Comparison of ENCODE assay signal across 23 mouse cellular contexts in the genomic region with DNA sequence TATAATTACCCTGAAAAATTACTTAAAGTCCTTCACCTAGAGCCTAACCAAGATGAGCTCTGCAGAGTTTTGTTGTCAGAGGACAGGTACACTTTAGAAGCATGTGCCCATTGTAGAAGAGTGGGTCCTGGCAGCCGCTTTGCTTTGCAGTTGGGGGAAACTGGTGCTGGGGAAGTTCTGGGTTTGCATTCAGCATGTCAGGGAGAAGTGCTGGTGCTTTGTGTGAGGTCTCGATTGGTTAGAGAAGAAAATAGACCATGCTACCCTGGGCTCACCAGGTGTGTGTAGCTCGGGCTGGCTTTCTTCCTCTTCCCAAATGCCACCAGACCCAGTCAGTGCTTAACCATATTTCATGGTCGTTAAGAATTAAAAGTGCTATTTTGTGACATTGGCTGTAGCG. TPM values are rescaled to one million over a fixed set of nuclear protein-coding genes. Genes with fewer than 3 reads are reported as not detected.
DNase-seq lines count a peak whose midpoint lies in the region; ATAC-seq and TF ChIP-seq lines count a peak whose summit lies in the region.
"Had no signal": no experiment of that assay in that cellular context is flagged by ENCODE, and none has a peak within 500 bp of the region (broad histone marks: within the 10 kb centered on the region; RNA-seq: fewer than 3 reads in every experiment).

No protein-coding gene starts in this region.

- H3K27ac ChIP-seq in CH12.LX (ENCODE audit: insufficient read depth, low read depth), result peak overlapping the region; percentile 94
- peak overlapping the region; percentile 14; the same call in 1 of the 2 replicates for H3K27ac ChIP-seq in intestine, embryonic 15.5 days
- H3K27ac ChIP-seq in intestine, postnatal 0 days (ENCODE audit: low read depth, low read length), result no peak overlapping the region
- no peak overlapping the region for H3K27ac ChIP-seq in midbrain, postnatal 0 days (ENCODE audit: low read depth, low read length)
- H3K27ac ChIP-seq: embryonic facial prominence, embryonic 10.5 days; embryonic facial prominence, embryonic 12.5 days; forebrain, embryonic 13.5 days; forebrain, embryonic 15.5 days had no signal

- H3K9me3 ChIP-seq in CH12.LX (replicated peaks; ENCODE audit: low read length), result no peaks in the 10 kb centered on the region
- no peaks in the 10 kb centered on the region for H3K9me3 ChIP-seq in intestine, embryonic 15.5 days
- no peaks in the 10 kb centered on the region for H3K9me3 ChIP-seq in intestine, postnatal 0 days (ENCODE audit: control insufficient read depth)
- no peaks in the 10 kb centered on the region for H3K9me3 ChIP-seq in midbrain, postnatal 0 days (ENCODE audit: low read length)
- H3K9me3 ChIP-seq: embryonic facial prominence, embryonic 10.5 days; embryonic facial prominence, embryonic 12.5 days; forebrain, embryonic 13.5 days; forebrain, embryonic 15.5 days had no signal

- dilution Hi-C loops in CH12.LX (cut with MboI; ENCODE audit: extremely low pct_ligation_motif_present, extremely low pct_unique_long_range_greater_than_20kb, low sequenced_read_pairs), result no loop called here

- no peak for ATAC-seq in intestine, embryonic 15.5 days
- no peak for ATAC-seq in intestine, postnatal 0 days
- ATAC-seq in midbrain, postnatal 0 days (ENCODE audit: low FRiP score), result no peak
- ATAC-seq: CD4-positive, CD25-positive, alpha-beta regulatory T cell, adult 4 months; forebrain, embryonic 13.5 days; forebrain, embryonic 15.5 days; forebrain, postnatal 0 days had no signal

- peak overlapping the region; percentile 65; the same call in 1 of the 2 replicates for H3K4me2 ChIP-seq in CH12.LX (ENCODE audit: insufficient read depth, low read depth, poor library complexity, severe bottlenecking)
- H3K4me2 ChIP-seq in intestine, embryonic 15.5 days (replicated peaks), result no peak overlapping the region
- H3K4me2 ChIP-seq in intestine, postnatal 0 days (replicated peaks; ENCODE audit: low read depth), result peak overlapping the region; percentile 14; the same call in 1 of the 2 replicates
- H3K4me2 ChIP-seq in midbrain, postnatal 0 days (ENCODE audit: low read depth, low read length, poor library complexity, severe bottlenecking), result no peak overlapping the region
- H3K4me2 ChIP-seq: embryonic facial prominence, embryonic 12.5 days; forebrain, embryonic 13.5 days; forebrain, embryonic 15.5 days had no signal

- H3K36me3 ChIP-seq in CH12.LX (replicated peaks in 1 of 2; ENCODE audit: control insufficient read depth in 1 of 2, insufficient read depth in 1 of 2, low read length in 1 of 2), result peaks cover 0 to 28% of the 10 kb centered on the region in 2 experiments
- H3K36me3 ChIP-seq in intestine, embryonic 15.5 days, result no peaks in the 10 kb centered on the region
- H3K36me3 ChIP-seq in intestine, postnatal 0 days (ENCODE audit: control insufficient read depth, insufficient read depth), result no peaks in the 10 kb centered on the region
- no peaks in the 10 kb centered on the region for H3K36me3 ChIP-seq in midbrain, postnatal 0 days (ENCODE audit: insufficient read depth, low read length)
- H3K36me3 ChIP-seq: embryonic facial prominence, embryonic 12.5 days; forebrain, embryonic 15.5 days had no signal

- H3K4me3 ChIP-seq in CH12.LX (replicated peaks in 1 of 3; ENCODE audit: low read depth in 2 of 3, low read length in 2 of 3, poor library complexity in 1 of 3), result peak overlapping the region in 1 of 3 experiments; percentile 15
- no peak overlapping the region for H3K4me3 ChIP-seq in intestine, embryonic 15.5 days (replicated peaks)
- no peak overlapping the region for H3K4me3 ChIP-seq in intestine, postnatal 0 days (ENCODE audit: low read depth, low read length)
- H3K4me3 ChIP-seq in midbrain, postnatal 0 days (ENCODE audit: low read depth, low read length), result no peak overlapping the region
- H3K4me3 ChIP-seq: embryonic facial prominence, embryonic 10.5 days; embryonic facial prominence, embryonic 12.5 days; forebrain, embryonic 13.5 days; forebrain, embryonic 15.5 days had no signal

- H3K79me2 ChIP-seq in CH12.LX (replicated peaks; ENCODE audit: control insufficient read depth, extremely low read depth, insufficient read depth, poor library complexity, severe bottlenecking), result peaks cover 75% of the 10 kb centered on the region

- no peak for TF ChIP-seq RAD21 in CH12.LX (IDR thresholded peaks at IDR 0.05; ENCODE audit: low read depth, low read length)

- H3K4me1 ChIP-seq in CH12.LX (ENCODE audit: control insufficient read depth in 1 of 2, insufficient read depth in 2 of 2), result peaks cover 35 to 85% of the 10 kb centered on the region in 2 experiments
- peaks cover 19% of the 10 kb centered on the region for H3K4me1 ChIP-seq in intestine, embryonic 15.5 days (replicated peaks)
- H3K4me1 ChIP-seq in intestine, postnatal 0 days (replicated peaks; ENCODE audit: control insufficient read depth, insufficient read depth, low read length), result peaks cover 13% of the 10 kb centered on the region; the same call in 1 of the 2 replicates
- no peaks in the 10 kb centered on the region for H3K4me1 ChIP-seq in midbrain, postnatal 0 days (ENCODE audit: insufficient read depth, low read length)

- no peaks in the 10 kb centered on the region for H3K27me3 ChIP-seq in CH12.LX (replicated peaks)
- H3K27me3 ChIP-seq in intestine, embryonic 15.5 days (replicated peaks), result no peaks in the 10 kb centered on the region
- no peaks in the 10 kb centered on the region for H3K27me3 ChIP-seq in intestine, postnatal 0 days (replicated peaks; ENCODE audit: control insufficient read depth, insufficient read depth, low read length)
- H3K27me3 ChIP-seq in midbrain, postnatal 0 days (ENCODE audit: insufficient read depth, low read length), result no peaks in the 10 kb centered on the region
- H3K27me3 ChIP-seq: embryonic facial prominence, embryonic 12.5 days; forebrain, embryonic 13.5 days; forebrain, embryonic 15.5 days had no signal

- DNase-seq in A20 (ENCODE audit: low read depth, low spot score) (peak; percentile 63), CH12.LX (ENCODE audit: extremely low read depth) (peak; percentile 44)
- DNase-seq in adrenal gland, adult (ENCODE audit: inconsistent age in 2 of 2, low spot score in 1 of 2), result no peak
- DNase-seq in gastrocnemius, postnatal 4 days (ENCODE audit: low spot score in 2 of 2), result no peak
- no peak for DNase-seq in right cerebral cortex, postnatal 4 days
- no peak for DNase-seq in midbrain, postnatal 0 days (ENCODE audit: low spot score)
- DNase-seq: adrenal gland, adult 8-10 months; adrenal gland, postnatal 14 days; adrenal gland, postnatal 36 days; B cell, adult 2 months; cerebellum, adult 11-12 months; cerebellum, adult 2 months; cerebellum, adult 9-10 months; cerebellum, postnatal 10 days; cerebellum, postnatal 25 days; forebrain, postnatal 0 days had no signal

- in situ Hi-C loops in CH12.LX (cut with MboI; ENCODE audit: low pct_ligation_motif_present, low pct_unique_long_range_greater_than_20kb, low sequenced_read_pairs), result no loop called here

- peak; percentile 33; the same call in 1 of the 2 replicates for TF ChIP-seq POLR2A in CH12.LX (IDR thresholded peaks at IDR 0.05; ENCODE audit: low read depth, low read length)

- TF ChIP-seq EP300 in CH12.LX (IDR thresholded peaks at IDR 0.05; ENCODE audit: low read length), result peak; percentile 40; the same call in 1 of the 2 replicates

- no peak for TF ChIP-seq CTCF in CH12.LX (conservative IDR thresholded peaks at IDR 0.05 in 1 of 2, IDR thresholded peaks at IDR 0.05 in 1 of 2; ENCODE audit: low read depth in 2 of 2, low read length in 2 of 2)
- no peak for TF ChIP-seq CTCF in intestine, postnatal 0 days (IDR thresholded peaks at IDR 0.05; ENCODE audit: low read depth)
- TF ChIP-seq CTCF in midbrain, postnatal 0 days (IDR thresholded peaks at IDR 0.05), result no peak

- 55% methylated on average over 5 of the region's 5 CpGs for WGBS in intestine, embryonic 15.5 days
- 41% methylated on average over 5 of the region's 5 CpGs for WGBS in intestine, postnatal 0 days
- 79% methylated on average over 5 of the region's 5 CpGs for WGBS in midbrain, postnatal 0 days

- peak overlapping the region; percentile 91; the same call in 1 of the 2 replicates for H3K9ac ChIP-seq in CH12.LX (ENCODE audit: insufficient read depth, low read depth)
- no peak overlapping the region for H3K9ac ChIP-seq in intestine, embryonic 15.5 days
- no peak overlapping the region for H3K9ac ChIP-seq in intestine, postnatal 0 days (ENCODE audit: low read depth, low read length)
- H3K9ac ChIP-seq in midbrain, postnatal 0 days (replicated peaks; ENCODE audit: low read length, poor library complexity, severe bottlenecking), result no peak overlapping the region
- H3K9ac ChIP-seq: embryonic facial prominence, embryonic 12.5 days; forebrain, embryonic 13.5 days; forebrain, embryonic 15.5 days; forebrain, postnatal 0 days had no signal

TF ChIP-seq in CH12.LX, 34 proteins besides CTCF, POLR2A, EP300 and RAD21 (continues in another document):
- TF ChIP-seq MAX (IDR thresholded peaks at IDR 0.05; ENCODE audit: low read length) (peak; percentile 63; the same call in 1 of the 2 replicates), NELFE (IDR thresholded peaks at IDR 0.05; ENCODE audit: low read depth, low read length) (peak; percentile 46; the same call in 1 of the 2 replicates), RCOR1 (conservative IDR thresholded peaks at IDR 0.05; ENCODE audit: low read depth, low read length) (no peak; the same call in 1 of the 2 replicates), TBP (conservative IDR thresholded peaks at IDR 0.05; ENCODE audit: low read depth, low read length) (no peak), SMC3 (IDR thresholded peaks at IDR 0.05; ENCODE audit: low read depth, low read length) (no peak), MXI1 (IDR thresholded peaks at IDR 0.05; ENCODE audit: low read depth, low read length) (peak; percentile 44; the same call in 1 of the 2 replicates), MYC (IDR thresholded peaks at IDR 0.05; ENCODE audit: low read depth, low read length) (peak; percentile 51; the same call in 1 of the 2 replicates), BHLHE40 (IDR thresholded peaks at IDR 0.05; ENCODE audit: low read depth, low read length) (0 out of 2 replicates have a peak, but pooled peaks have one; percentile 17), GABPA (IDR thresholded peaks at IDR 0.05; ENCODE audit: insufficient replicate concordance, low read depth, low read length) (no peak), JUND (conservative IDR thresholded peaks at IDR 0.05; ENCODE audit: low read depth, low read length) (no peak), HCFC1 (IDR thresholded peaks at IDR 0.05; ENCODE audit: low read depth, low read length) (no peak)

RNA-seq across cellular contexts. Expression of gene Pcnx, which starts 25.2 kb away (rescaled TPM):
- total RNA-seq in CH12.LX (2012; rRNA removed) (45.3 and 68.2 TPM in 2 replicates), CH12.LX (2014; rRNA removed) (16.2 and 16.4 TPM in 2 replicates)
- polyA plus RNA-seq in CH12.LX (2012; ENCODE audit: insufficient read length, low read depth), result 78.7 and 89.1 TPM in 2 replicates
- 6.8 and 11.6 TPM in 2 replicates for polyA plus RNA-seq in intestine, embryonic 15.5 days (2015; fragmentation: Nextera tagmentation; extraction: Ambion mirVana)
- polyA plus RNA-seq in intestine, postnatal 0 days (2015; fragmentation: Nextera tagmentation; extraction: Ambion mirVana), result 11.0 and 12.4 TPM in 2 replicates
- total RNA-seq in gastrocnemius, postnatal 4 days (2021), result 10 to 100 TPM; 56.4 to 66.9 TPM
- total RNA-seq in midbrain, postnatal 0 days (2014; rRNA removed), result 46.6 TPM in 2 replicates
- 4.8 and 8.2 TPM in 2 replicates for polyA plus RNA-seq in midbrain, postnatal 0 days (2015; fragmentation: Nextera tagmentation; extraction: Ambion mirVana)

Comparison
In these comparisons a context has a peak if more than half of its experiments do, and no peak if none do; other contexts are left out.
1. H3K27ac ChIP-seq: peak in CH12.LX (single experiment) and intestine, embryonic 15.5 days (single experiment); none in intestine, postnatal 0 days (single experiment) and midbrain, postnatal 0 days (single experiment).
2. H3K4me2 ChIP-seq: peak in CH12.LX (single experiment) and intestine, postnatal 0 days (single experiment); none in intestine, embryonic 15.5 days (single experiment) and midbrain, postnatal 0 days (single experiment).
3. DNase-seq: peak in A20 (single experiment) and CH12.LX (single experiment); none in adrenal gland, adult (0 of 2), gastrocnemius, postnatal 4 days (0 of 2), right cerebral cortex, postnatal 4 days (single experiment) and midbrain, postnatal 0 days (single experiment).